Mouse (Mus musculus) G1E (cell line): ENCODE measurements around the gene Heatr3.
"Not testable (repeated sequence)": the region's sequence is repeated elsewhere in the genome, so short reads cannot be mapped to it uniquely, and the experiment has no call there.

Experiments used
- CTCF ChIP-seq: IDR thresholded peaks from 2 replicates; pipeline ENCODE4 v1.5.1; 2012; ENCODE audit warnings: low read depth, low read length, inconsistent platforms, mixed read lengths
- GATA1 ChIP-seq: IDR thresholded peaks from 2 replicates; pipeline ENCODE4 v1.6.1; 2012; ENCODE audit warnings: borderline replicate concordance, low read length, inconsistent platforms, mixed read lengths
- POLR2AphosphoS5 ChIP-seq: IDR thresholded peaks from 2 replicates; pipeline ENCODE4 v1.6.1; 2012; ENCODE audit warnings: low read depth, low read length, inconsistent platforms; ENCODE audit not compliant: insufficient replicate concordance

DNA sequence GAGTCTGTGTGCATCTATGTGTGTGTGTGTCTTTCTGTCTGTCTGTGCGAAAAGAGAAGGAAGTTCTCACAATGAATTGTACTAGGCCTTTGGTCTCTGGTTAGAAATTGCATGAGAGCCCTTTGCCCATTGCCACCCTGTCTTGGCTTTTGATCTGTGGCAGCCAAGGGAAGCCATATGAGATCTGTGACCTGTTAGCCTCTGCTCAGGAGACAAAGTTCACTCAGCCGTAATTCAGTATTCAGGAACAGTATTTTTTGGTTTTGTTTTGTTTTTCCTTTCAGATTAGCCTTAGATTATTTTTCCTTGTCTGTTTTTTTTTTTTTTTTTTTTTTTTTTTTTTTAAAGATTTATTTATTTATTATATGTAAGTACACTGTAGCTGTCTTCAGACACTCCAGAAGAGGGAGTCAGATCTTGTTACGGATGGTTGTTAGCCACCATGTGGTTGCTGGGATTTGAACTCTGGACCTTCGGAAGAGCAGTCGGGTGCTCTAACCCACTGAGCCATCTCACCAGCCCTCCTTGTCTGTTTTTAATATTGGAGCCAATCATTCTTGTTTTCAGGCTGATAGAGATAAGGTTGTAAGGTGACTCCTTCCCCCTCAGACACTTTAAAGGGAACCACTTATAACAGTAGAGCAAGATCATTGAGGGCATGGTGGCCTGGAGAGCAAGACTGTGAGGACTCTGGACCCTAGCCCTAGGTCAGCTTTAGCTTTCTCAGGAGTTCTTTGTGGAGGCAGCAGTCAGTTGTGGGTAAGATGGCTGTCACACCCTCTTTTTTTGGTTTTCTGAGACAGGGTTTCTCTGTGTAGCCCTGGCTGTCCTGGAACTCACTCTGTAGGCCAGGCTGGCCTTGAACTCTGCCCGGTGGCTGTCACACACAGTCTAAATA, 72.5 kb downstream of the Heatr3 start:
- not testable (repeated sequence) for TF ChIP-seq CTCF, POLR2AphosphoS5, GATA1
